Mouse (Mus musculus): ENCODE data around the gene Zbtb7b.

The Zbtb7b gene

GRCm38 (mm10) chr3:89337062-89337720 lies 57.4 kb downstream of the Zbtb7b start:
- DNase-seq (ENCODE audit: low spot score), result no peak

- no peak for DNase-seq (ENCODE audit: low spot score)
Measured at GRCm38 (mm10) chr3:89336529-89336928, 58.0 kb downstream of the Zbtb7b start.

GRCm38 (mm10) chr3:89333053-89333452 lies 61.5 kb downstream of the Zbtb7b start:
- DNase-seq (ENCODE audit: low spot score), result no peak

GRCm38 (mm10) chr3:89332476-89332875 lies 62.1 kb downstream of the Zbtb7b start:
- DNase-seq (ENCODE audit: low spot score), result no peak

- DNase-seq (ENCODE audit: low spot score), result no peak
Measured at GRCm38 (mm10) chr3:89332013-89332412, 62.6 kb downstream of the Zbtb7b start.

GRCm38 (mm10) chr3:89331561-89331960 lies 63.0 kb downstream of the Zbtb7b start:
- DNase-seq (ENCODE audit: low spot score), result no peak

- no peak for DNase-seq (ENCODE audit: low spot score)
Measured at GRCm38 (mm10) chr3:89330948-89331347, 63.6 kb downstream of the Zbtb7b start.

GRCm38 (mm10) chr3:89330346-89330745 lies 64.2 kb downstream of the Zbtb7b start:
- DNase-seq (ENCODE audit: low spot score), result no peak

- no peak for DNase-seq (ENCODE audit: low spot score)
Measured at GRCm38 (mm10) chr3:89328623-89329022, 66.0 kb downstream of the Zbtb7b start.
